Mouse (Mus musculus): ENCODE measurements around the gene Zfp14. TPM values are rescaled to one million over a fixed set of nuclear protein-coding genes. Genes with fewer than 3 reads are reported as not detected.

Gene Zfp14
- total and polyA plus RNA-seq, 3 experiments = 0.05 TPM; not detected in 2

DNA sequence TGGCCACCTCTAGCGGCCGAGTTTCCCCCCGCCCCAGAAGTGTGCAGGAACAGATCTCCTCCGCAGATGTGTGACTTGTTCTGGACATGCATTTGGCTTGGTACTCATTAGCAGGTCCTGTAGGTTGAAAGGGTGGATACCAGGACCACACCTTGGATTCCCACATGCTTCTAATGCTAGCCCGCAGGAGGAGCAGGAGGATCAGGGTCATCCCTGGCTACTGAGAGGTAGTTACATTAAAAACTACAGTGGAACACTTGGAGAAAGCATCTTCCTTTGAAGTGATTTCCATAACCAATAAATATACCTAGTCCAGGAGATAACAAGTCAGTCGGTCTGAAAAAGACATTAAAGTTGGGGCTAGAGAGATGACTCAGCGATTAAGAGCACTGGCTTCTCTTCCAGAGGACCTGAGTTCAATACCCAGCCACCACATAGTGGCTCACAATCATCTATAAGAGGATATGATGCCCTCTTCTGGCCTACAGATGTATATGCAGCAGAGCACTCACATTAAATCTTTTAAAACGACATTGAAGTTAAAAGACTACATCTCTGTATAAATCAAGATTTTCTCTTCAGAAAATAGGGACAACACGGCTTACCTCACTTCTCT is 39.9 kb upstream of the Zfp14 start:
- Histone ChIP-seq H3K27me3 (ENCODE audit: insufficient read depth, low read length) (no peaks in the 10 kb centered on the region), H3K9me3 (replicated peaks) (no peaks in the 10 kb centered on the region), H3K4me1 (ENCODE audit: insufficient read depth, low read depth, low read length) (peaks cover 52% of the 10 kb centered on the region), H3K4me3 (ENCODE audit: low read depth, low read length) (peak overlapping the region; percentile 84), H3K36me3 (replicated peaks) (peaks cover 15% of the 10 kb centered on the region)
- ATAC-seq (ENCODE audit: extremely low read depth, insufficient number of reproducible peaks, low FRiP score, poor library complexity, severe bottlenecking) (no peak), DNase-seq (ENCODE audit: low spot score) (no peak)
- TF ChIP-seq TAL1 (conservative IDR thresholded peaks at IDR 0.05; ENCODE audit: low read depth, low read length) = no peak

DNA sequence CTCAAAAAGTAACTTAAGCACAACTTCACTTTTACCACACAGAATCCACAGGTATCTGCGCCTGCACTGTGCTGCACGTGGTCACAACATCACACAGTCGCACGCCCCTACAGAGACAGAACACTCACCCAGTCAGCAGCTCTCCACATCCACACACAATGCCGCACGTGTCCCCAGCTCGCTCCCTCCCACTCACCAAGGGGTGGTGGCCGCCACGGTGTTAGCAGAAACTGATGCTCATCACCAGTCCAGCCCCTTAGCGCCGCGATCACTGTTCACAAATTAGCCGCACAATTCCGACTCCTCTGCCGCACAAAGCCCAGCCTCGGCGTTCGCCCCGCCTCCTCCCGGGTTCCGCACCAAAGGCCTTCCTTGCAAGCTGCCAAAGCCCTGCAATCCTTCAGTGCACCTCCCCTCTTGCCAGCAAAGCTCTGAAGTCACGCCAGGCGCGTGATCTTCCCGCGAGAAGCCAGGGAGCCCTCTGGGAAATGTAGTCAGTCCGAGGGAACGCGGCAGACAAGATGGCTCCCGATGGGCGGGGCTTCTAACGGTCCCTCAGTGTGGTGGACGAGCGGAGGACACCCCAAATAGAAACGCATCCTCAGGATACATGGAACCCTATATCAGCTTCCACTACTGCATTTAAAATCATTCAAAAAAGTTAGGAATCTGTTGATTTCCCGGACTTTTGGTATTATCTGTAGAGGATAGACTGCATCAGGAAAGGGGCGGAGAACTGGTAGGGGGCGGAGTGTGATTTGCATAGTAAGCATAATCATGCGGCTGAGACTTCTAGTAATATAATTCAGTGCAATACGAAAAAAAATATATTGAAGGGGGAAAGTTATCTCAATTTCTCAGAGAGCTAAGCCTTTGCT is 39.2 kb upstream of the Zfp14 start, which contains the start of the genes Gm26920 and Zfp566:
Gene Gm26920 (minus strand): TSS at position 319 of the 878 bp plus-strand sequence.
Gene Zfp566 (minus strand): TSS at position 436 of the 878 bp plus-strand sequence.
- Histone ChIP-seq H3K36me3 (replicated peaks) (peaks cover 22% of the 10 kb centered on the region), H3K27me3 (ENCODE audit: insufficient read depth, low read length) (no peaks in the 10 kb centered on the region), H3K4me3 (ENCODE audit: low read depth, low read length) (peak within 1 kb of the TSS; percentile 84), H3K4me1 (ENCODE audit: insufficient read depth, low read depth, low read length) (peaks cover 46% of the 10 kb centered on the region), H3K9me3 (replicated peaks) (no peaks in the 10 kb centered on the region)
- TF ChIP-seq TAL1 (conservative IDR thresholded peaks at IDR 0.05; ENCODE audit: low read depth, low read length) (no peak), GATA2 (IDR thresholded peaks at IDR 0.05; ENCODE audit: borderline replicate concordance, low read depth, low read length) (no peak), POLR2AphosphoS5 (IDR thresholded peaks at IDR 0.05; ENCODE audit: insufficient replicate concordance, low read depth, low read length) (no peak), CTCF (IDR thresholded peaks at IDR 0.05; ENCODE audit: low read depth, low read length) (no peak), GATA1 (IDR thresholded peaks at IDR 0.05; ENCODE audit: borderline replicate concordance, low read length) (no peak)
- ATAC-seq (ENCODE audit: extremely low read depth, insufficient number of reproducible peaks, low FRiP score, poor library complexity, severe bottlenecking) (peak; percentile 93), DNase-seq (ENCODE audit: low spot score) (peak; percentile 89)

DNA sequence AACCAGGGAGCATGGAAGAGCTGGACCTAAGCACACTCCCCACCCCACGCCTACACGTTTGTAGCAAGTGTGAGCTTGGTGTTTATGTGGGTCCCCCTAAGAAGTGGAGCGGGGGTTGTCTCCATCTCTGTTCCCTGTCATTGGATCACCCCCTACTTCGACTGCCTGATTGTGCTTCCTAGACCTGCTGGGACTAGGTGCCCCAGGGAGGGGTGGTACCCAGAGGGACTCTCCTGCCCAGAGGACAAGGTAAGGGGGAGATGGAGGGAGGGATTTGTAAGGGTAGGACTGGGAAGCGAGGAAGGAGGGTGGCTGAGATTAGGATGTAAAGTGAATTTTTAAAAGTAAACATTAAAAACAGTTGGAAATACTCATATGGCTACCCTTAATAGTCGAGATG is 38.2 kb upstream of the Zfp14 start:
- Histone ChIP-seq H3K9me3 (replicated peaks) (no peaks in the 10 kb centered on the region), H3K4me1 (ENCODE audit: insufficient read depth, low read depth, low read length) (peaks cover 43% of the 10 kb centered on the region), H3K36me3 (replicated peaks) (peaks cover 31% of the 10 kb centered on the region), H3K4me3 (ENCODE audit: low read depth, low read length) (peak overlapping the region; percentile 84), H3K27me3 (ENCODE audit: insufficient read depth, low read length) (no peaks in the 10 kb centered on the region)
- TF ChIP-seq GATA2 (IDR thresholded peaks at IDR 0.05; ENCODE audit: borderline replicate concordance, low read depth, low read length) = no peak
- no peak for TF ChIP-seq POLR2AphosphoS5 (IDR thresholded peaks at IDR 0.05; ENCODE audit: insufficient replicate concordance, low read depth, low read length)
- no peak for TF ChIP-seq GATA1 (IDR thresholded peaks at IDR 0.05; ENCODE audit: borderline replicate concordance, low read length)
- TF ChIP-seq TAL1 (conservative IDR thresholded peaks at IDR 0.05; ENCODE audit: low read depth, low read length) = no peak
- DNase-seq (ENCODE audit: low spot score) = no peak
- no peak for ATAC-seq (ENCODE audit: extremely low read depth, insufficient number of reproducible peaks, low FRiP score, poor library complexity, severe bottlenecking)

DNA sequence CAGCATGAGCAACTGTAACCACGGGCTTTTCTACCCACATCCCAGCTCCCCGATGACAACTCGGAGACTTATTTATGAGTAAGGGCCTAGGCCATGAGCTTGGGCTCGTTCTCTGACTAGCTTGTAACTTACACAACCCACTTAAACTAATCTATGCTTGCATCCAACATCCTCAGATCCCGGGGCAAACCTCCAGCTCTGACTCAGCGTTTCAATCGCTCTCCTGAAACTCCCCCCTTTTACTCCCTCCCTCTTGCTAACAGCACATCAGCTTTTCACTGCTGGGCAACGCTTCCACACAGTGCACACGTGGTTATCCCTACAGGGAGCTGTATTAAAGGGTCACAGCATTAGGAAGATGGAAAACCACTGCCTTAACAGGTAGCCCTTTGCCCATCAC is 35.3 kb upstream of the Zfp14 start:
- no peak for TF ChIP-seq TAL1 (conservative IDR thresholded peaks at IDR 0.05; ENCODE audit: low read depth, low read length)
- Histone ChIP-seq H3K4me1 (ENCODE audit: insufficient read depth, low read depth, low read length) (peaks cover 33% of the 10 kb centered on the region), H3K9me3 (replicated peaks) (no peaks in the 10 kb centered on the region), H3K4me3 (ENCODE audit: low read depth, low read length) (no peak overlapping the region), H3K27me3 (ENCODE audit: insufficient read depth, low read length) (no peaks in the 10 kb centered on the region), H3K36me3 (replicated peaks) (peaks cover 57% of the 10 kb centered on the region)
- no peak for DNase-seq (ENCODE audit: low spot score)
- no peak for ATAC-seq (ENCODE audit: extremely low read depth, insufficient number of reproducible peaks, low FRiP score, poor library complexity, severe bottlenecking)

DNA sequence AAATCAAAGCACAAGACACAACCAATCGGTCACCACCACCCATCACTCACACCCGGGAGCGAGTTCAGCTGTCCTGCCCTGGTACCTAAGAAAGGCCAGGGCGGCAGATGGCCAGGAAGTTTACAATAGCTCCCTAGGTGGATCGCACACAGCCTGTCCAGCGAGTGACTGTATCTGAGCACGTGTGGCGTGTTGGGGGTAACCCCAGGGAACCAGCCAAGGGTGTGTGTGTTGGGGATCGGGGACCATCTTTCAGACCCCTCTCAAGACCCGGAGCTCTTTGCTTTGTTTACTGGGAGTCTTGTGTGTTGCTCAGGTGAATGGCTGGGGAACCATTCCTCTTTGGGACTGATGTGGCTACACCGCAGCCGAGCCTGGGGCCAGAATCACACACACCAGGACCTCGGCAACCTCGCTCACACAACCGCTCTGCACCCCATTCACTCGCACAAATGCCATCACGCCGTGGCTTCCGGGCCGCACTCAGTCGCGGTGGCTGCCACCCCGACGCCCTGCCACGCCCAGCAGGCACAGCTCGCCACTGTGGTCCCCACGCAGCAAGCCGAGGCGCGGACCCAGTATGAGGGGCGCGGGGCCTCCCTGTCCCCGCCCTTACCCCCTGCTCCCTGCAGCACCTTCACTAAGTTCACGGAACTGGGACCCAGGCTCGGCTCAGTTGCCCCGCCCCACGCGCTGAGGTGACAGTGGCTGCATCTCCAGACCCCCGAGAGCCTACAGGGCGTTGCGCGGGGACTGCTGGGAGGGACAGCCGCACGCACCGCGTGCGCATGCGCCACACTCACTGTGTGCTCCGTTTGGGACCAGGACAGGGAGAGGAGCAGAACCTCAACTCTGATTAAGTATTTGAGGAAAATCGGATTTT is 21.2 kb upstream of the Zfp14 start, which contains the start of gene Zfp82:
Gene Zfp82 (minus strand): TSS at position 755 of the 883 bp plus-strand sequence.
- ATAC-seq (ENCODE audit: extremely low read depth, insufficient number of reproducible peaks, low FRiP score, poor library complexity, severe bottlenecking) (peak; percentile 84), DNase-seq (ENCODE audit: low spot score) (peak; percentile 89)
- peaks cover 11% of the 10 kb centered on the region for H3K4me1 ChIP-seq (ENCODE audit: insufficient read depth, low read depth, low read length)
- H3K27me3 ChIP-seq (ENCODE audit: insufficient read depth, low read length) = no peaks in the 10 kb centered on the region
- TF ChIP-seq TAL1 (conservative IDR thresholded peaks at IDR 0.05; ENCODE audit: low read depth, low read length) = no peak
- H3K36me3 ChIP-seq (replicated peaks) = peaks cover 16% of the 10 kb centered on the region
- peak within 1 kb of the TSS; percentile 93 for H3K4me3 ChIP-seq (ENCODE audit: low read depth, low read length)
- no peaks in the 10 kb centered on the region for H3K9me3 ChIP-seq (replicated peaks)

DNA sequence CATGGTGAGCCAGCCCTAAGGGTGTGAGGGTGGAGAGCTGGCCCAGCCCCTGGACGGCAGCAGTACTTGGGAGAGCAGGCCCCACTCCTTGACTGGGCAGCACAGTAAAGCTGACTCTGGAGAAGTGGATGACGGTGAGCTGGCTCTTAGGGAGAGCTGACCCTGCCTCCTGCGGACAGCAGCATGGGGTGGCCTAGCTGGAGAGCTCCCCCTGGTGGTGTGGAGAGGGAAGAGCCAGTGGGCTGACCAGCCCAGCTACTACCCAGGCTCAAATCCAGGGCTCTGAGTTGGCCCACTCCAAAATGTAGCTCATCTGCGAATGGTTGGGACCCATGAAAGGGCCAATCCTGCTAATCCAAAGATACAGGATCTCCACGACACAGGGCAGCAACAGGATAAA is 13.4 kb upstream of the Zfp14 start:
- DNase-seq (ENCODE audit: low spot score) = no peak
- Histone ChIP-seq H3K4me1 (ENCODE audit: insufficient read depth, low read depth, low read length) (no peaks in the 10 kb centered on the region; the same call in 1 of the 2 replicates), H3K27me3 (ENCODE audit: insufficient read depth, low read length) (no peaks in the 10 kb centered on the region), H3K36me3 (replicated peaks) (peaks cover 55% of the 10 kb centered on the region), H3K4me3 (ENCODE audit: low read depth, low read length) (no peak overlapping the region), H3K9me3 (replicated peaks) (no peaks in the 10 kb centered on the region)
- no peak for TF ChIP-seq GATA1 (IDR thresholded peaks at IDR 0.05; ENCODE audit: borderline replicate concordance, low read length)
- no peak for TF ChIP-seq GATA2 (IDR thresholded peaks at IDR 0.05; ENCODE audit: borderline replicate concordance, low read depth, low read length)
- TF ChIP-seq TAL1 (conservative IDR thresholded peaks at IDR 0.05; ENCODE audit: low read depth, low read length) = no peak
- TF ChIP-seq CTCF (IDR thresholded peaks at IDR 0.05; ENCODE audit: low read depth, low read length) = no peak; the same call in 1 of the 2 replicates
- no peak for TF ChIP-seq POLR2AphosphoS5 (IDR thresholded peaks at IDR 0.05; ENCODE audit: insufficient replicate concordance, low read depth, low read length)
- ATAC-seq (ENCODE audit: extremely low read depth, insufficient number of reproducible peaks, low FRiP score, poor library complexity, severe bottlenecking) = no peak

Measured in G1E (cell line).